In the genomic region with DNA sequence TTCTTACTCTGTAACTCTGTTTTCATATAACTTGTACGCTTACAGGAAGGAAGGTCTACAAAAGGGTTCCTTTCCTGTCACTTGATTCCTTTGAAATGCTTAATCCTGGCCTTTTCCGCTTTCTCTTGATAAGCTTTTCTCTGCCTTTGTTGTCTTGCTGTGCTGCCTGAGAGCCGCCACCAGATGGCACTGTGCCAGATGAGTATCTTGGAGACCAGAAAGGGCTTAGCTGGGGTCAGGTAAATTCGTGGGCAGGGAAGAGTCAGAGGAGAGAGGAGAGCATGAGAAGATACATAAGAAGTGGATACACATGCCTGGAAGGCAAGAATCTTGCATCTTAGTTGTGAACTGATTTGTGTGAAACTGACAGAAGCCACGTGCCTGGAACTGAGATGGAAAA, we compare ENCODE assay signal across 8 mouse cellular contexts. TPM values are rescaled to one million over a fixed set of nuclear protein-coding genes. Genes with fewer than 3 reads are reported as not detected.
DNase-seq lines count a peak whose midpoint lies in the region; ATAC-seq and TF ChIP-seq lines count a peak whose summit lies in the region.
"Had no signal": no experiment of that assay in that cellular context is flagged by ENCODE, and none has a peak within 500 bp of the region (broad histone marks: within the 10 kb centered on the region; RNA-seq: fewer than 3 reads in every experiment).

No protein-coding gene starts in this region.

- H3K9ac ChIP-seq in ES-Bruce4 (ENCODE audit: low read depth, poor library complexity, severe bottlenecking) = no peak overlapping the region
- H3K9ac ChIP-seq: heart, embryonic 15.5 days had no signal

- no peaks in the 10 kb centered on the region for H3K36me3 ChIP-seq in ES-Bruce4 (ENCODE audit: control insufficient read depth, insufficient read depth, low read length, poor library complexity, severe bottlenecking)
- H3K36me3 ChIP-seq in spleen, adult 2 months (ENCODE audit: control insufficient read depth, insufficient read depth, low read length) = no peaks in the 10 kb centered on the region
- H3K36me3 ChIP-seq: heart, embryonic 15.5 days had no signal

- no peaks in the 10 kb centered on the region for H3K27me3 ChIP-seq in ES-Bruce4 (ENCODE audit: control insufficient read depth, insufficient read depth, low read length, poor library complexity, severe bottlenecking)
- H3K27me3 ChIP-seq in spleen, adult 2 months (ENCODE audit: control insufficient read depth, insufficient read depth, low read length) = no peaks in the 10 kb centered on the region

- TF ChIP-seq EP300 in ES-Bruce4 (IDR thresholded peaks at IDR 0.05; ENCODE audit: insufficient read depth, low read depth, low read length) = no peak

- no peaks in the 10 kb centered on the region for H3K9me3 ChIP-seq in ES-Bruce4 (replicated peaks; ENCODE audit: control insufficient read depth, insufficient read depth, low read length, poor library complexity, severe bottlenecking)
- H3K9me3 ChIP-seq: heart, embryonic 15.5 days had no signal

- H3K4me1 ChIP-seq in ES-Bruce4 (ENCODE audit: control insufficient read depth, insufficient read depth, low read length) = no peaks in the 10 kb centered on the region
- H3K4me1 ChIP-seq in spleen, adult 2 months (ENCODE audit: control insufficient read depth, insufficient read depth, insufficient read length) = no peaks in the 10 kb centered on the region

- peak; percentile 70 for ATAC-seq in megakaryocyte progenitor cell, adult 5-6 weeks (replicated peaks; ENCODE audit: poor library complexity)

- TF ChIP-seq POLR2A in ES-Bruce4 (IDR thresholded peaks at IDR 0.05; ENCODE audit: insufficient read depth, low read length) = no peak
- no peak for TF ChIP-seq POLR2A in spleen, adult 2 months (IDR thresholded peaks at IDR 0.05; ENCODE audit: low read depth, low read length)

- TF ChIP-seq CTCF in ES-Bruce4 (IDR thresholded peaks at IDR 0.05; ENCODE audit: low read depth, low read length) = peak; percentile 92
- peak; percentile 66; the same call in 1 of the 2 replicates for TF ChIP-seq CTCF in spleen, adult 2 months (IDR thresholded peaks at IDR 0.05; ENCODE audit: extremely low read depth, insufficient read depth, insufficient read length, insufficient replicate concordance)

- H3K27ac ChIP-seq in ES-Bruce4 (ENCODE audit: insufficient read depth, low read length) = no peak overlapping the region
- H3K27ac ChIP-seq in spleen, adult 2 months (ENCODE audit: insufficient read depth, low read length) = no peak overlapping the region
- H3K27ac ChIP-seq: heart, embryonic 15.5 days had no signal

- DNase-seq in A20 (ENCODE audit: low read depth, low spot score) = peak; percentile 1
- peak; percentile 17 for DNase-seq in c-Kit-positive CD71-positive TER-119-negative erythroid progenitor cells, embryonic 14.5 days (ENCODE audit: low read depth)
- DNase-seq in frontal cortex, postnatal 25 days (ENCODE audit: low spot score in 2 of 2) = peak; percentile 30 to 31
- DNase-seq in layer of hippocampus, adult 11-12 months (ENCODE audit: low spot score) = peak; percentile 58
- DNase-seq in spleen, adult 2 months (ENCODE audit: low read depth in 1 of 2, low spot score in 2 of 2) = peak in 1 of 2 experiments; percentile 19

- WGBS in spleen, adult 2 months = 23% methylated on average over 5 of the region's 5 CpGs

- H3K4me3 ChIP-seq in ES-Bruce4 (ENCODE audit: low read depth, low read length) = no peak overlapping the region
- H3K4me3 ChIP-seq in spleen, adult 2 months (ENCODE audit: extremely low read depth, insufficient read depth, insufficient read length) = no peak overlapping the region
- H3K4me3 ChIP-seq: heart, embryonic 15.5 days had no signal

RNA-seq across cellular contexts. Expression of gene St8sia2, which starts 11.5 kb away (rescaled TPM):
- 0.81 and 1.3 TPM in 2 replicates for polyA plus RNA-seq in ES-Bruce4 (2011; ENCODE audit: insufficient read depth, insufficient read length, low read depth, missing spikeins)
- not detected in 2 replicates for total RNA-seq in megakaryocyte progenitor cell, adult 5-6 weeks (2015)
- total RNA-seq in megakaryocyte progenitor cell, adult 5-6 weeks (2017) = 0.17 TPM in 1 of 2 replicates, not detected in the other
- 0.12 and 0.32 TPM in 2 replicates for polyA plus RNA-seq in spleen, adult 2 months (2012; rRNA removed)
